Mouse (Mus musculus): ENCODE measurements around the gene Cmip. TPM values are rescaled to one million over a fixed set of nuclear protein-coding genes. Genes with fewer than 3 reads are reported as not detected.
A peak's percentile ranks its signal among the peaks of the same experiment; 100 is the strongest.

Cmip gene
- polyA plus RNA-seq, 1 experiment from 2014 or later = 21.6 TPM

GRCm38 (mm10) chr8:117328758-117329157 is 71.9 kb downstream of the Cmip start:
- ATAC-seq (ENCODE audit: insufficient number of reproducible peaks, insufficient read depth, low FRiP score, low read depth) = no peak
- WGBS = 62% methylated on average over 9 of the region's 9 CpGs
- H3K9me3 ChIP-seq (ENCODE audit: control insufficient read depth, low read depth, low read length) = no peaks in the 10 kb centered on the region
- no peak overlapping the region for H3K9ac ChIP-seq (replicated peaks; ENCODE audit: low read depth, low read length)
- H3K27ac ChIP-seq (ENCODE audit: low read length) = peak overlapping the region; percentile 48; the same call in 1 of the 2 replicates
- peaks cover 41% of the 10 kb centered on the region for H3K4me1 ChIP-seq (ENCODE audit: control insufficient read depth, insufficient read depth, low read length)
- H3K36me3 ChIP-seq (ENCODE audit: control insufficient read depth, insufficient read depth, low read length) = no peaks in the 10 kb centered on the region
- no peak overlapping the region for H3K4me3 ChIP-seq (ENCODE audit: low read depth, low read length)
- no peak overlapping the region for H3K4me2 ChIP-seq (replicated peaks; ENCODE audit: low read depth, low read length)
- H3K27me3 ChIP-seq (ENCODE audit: control insufficient read depth, insufficient read depth, low read length) = no peaks in the 10 kb centered on the region

GRCm38 (mm10) chr8:117329167-117329566 is 72.3 kb downstream of the Cmip start:
- Histone ChIP-seq H3K27ac (ENCODE audit: low read length) (peak overlapping the region; percentile 48; the same call in 1 of the 2 replicates), H3K4me2 (replicated peaks; ENCODE audit: low read depth, low read length) (no peak overlapping the region), H3K36me3 (ENCODE audit: control insufficient read depth, insufficient read depth, low read length) (no peaks in the 10 kb centered on the region), H3K9me3 (ENCODE audit: control insufficient read depth, low read depth, low read length) (no peaks in the 10 kb centered on the region), H3K27me3 (ENCODE audit: control insufficient read depth, insufficient read depth, low read length) (no peaks in the 10 kb centered on the region), H3K4me1 (ENCODE audit: control insufficient read depth, insufficient read depth, low read length) (peaks cover 44% of the 10 kb centered on the region), H3K9ac (replicated peaks; ENCODE audit: low read depth, low read length) (no peak overlapping the region), H3K4me3 (ENCODE audit: low read depth, low read length) (no peak overlapping the region)
- 63% methylated on average over 9 of the region's 9 CpGs for WGBS
- ATAC-seq (ENCODE audit: insufficient number of reproducible peaks, insufficient read depth, low FRiP score, low read depth) = no peak

GRCm38 (mm10) chr8:117329903-117330302 is 73.0 kb downstream of the Cmip start:
- no peaks in the 10 kb centered on the region for H3K36me3 ChIP-seq (ENCODE audit: control insufficient read depth, insufficient read depth, low read length)
- H3K4me3 ChIP-seq (ENCODE audit: low read depth, low read length) = no peak overlapping the region
- WGBS = 26% methylated on average over 2 of the region's 2 CpGs
- no peak for ATAC-seq (ENCODE audit: insufficient number of reproducible peaks, insufficient read depth, low FRiP score, low read depth)
- no peak overlapping the region for H3K4me2 ChIP-seq (replicated peaks; ENCODE audit: low read depth, low read length)
- H3K27ac ChIP-seq (ENCODE audit: low read length) = no peak overlapping the region
- H3K4me1 ChIP-seq (ENCODE audit: control insufficient read depth, insufficient read depth, low read length) = peaks cover 51% of the 10 kb centered on the region
- H3K27me3 ChIP-seq (ENCODE audit: control insufficient read depth, insufficient read depth, low read length) = no peaks in the 10 kb centered on the region
- no peak overlapping the region for H3K9ac ChIP-seq (replicated peaks; ENCODE audit: low read depth, low read length)
- no peaks in the 10 kb centered on the region for H3K9me3 ChIP-seq (ENCODE audit: control insufficient read depth, low read depth, low read length)

- Histone ChIP-seq H3K9ac (replicated peaks; ENCODE audit: low read depth, low read length) (no peak overlapping the region), H3K4me3 (ENCODE audit: low read depth, low read length) (no peak overlapping the region), H3K4me1 (ENCODE audit: control insufficient read depth, insufficient read depth, low read length) (peaks cover 55% of the 10 kb centered on the region), H3K4me2 (replicated peaks; ENCODE audit: low read depth, low read length) (no peak overlapping the region), H3K27me3 (ENCODE audit: control insufficient read depth, insufficient read depth, low read length) (no peaks in the 10 kb centered on the region), H3K9me3 (ENCODE audit: control insufficient read depth, low read depth, low read length) (no peaks in the 10 kb centered on the region), H3K27ac (ENCODE audit: low read length) (no peak overlapping the region; the same call in 1 of the 2 replicates), H3K36me3 (ENCODE audit: control insufficient read depth, insufficient read depth, low read length) (no peaks in the 10 kb centered on the region)
- 75% methylated on average over 27 of the region's 27 CpGs for WGBS
- ATAC-seq (ENCODE audit: insufficient number of reproducible peaks, insufficient read depth, low FRiP score, low read depth) = no peak
These were observed 75.6 kb downstream of the Cmip start for GRCm38 (mm10) chr8:117332229-117333010.

- Histone ChIP-seq H3K4me2 (replicated peaks; ENCODE audit: low read depth, low read length) (no peak overlapping the region), H3K36me3 (ENCODE audit: control insufficient read depth, insufficient read depth, low read length) (no peaks in the 10 kb centered on the region), H3K4me1 (ENCODE audit: control insufficient read depth, insufficient read depth, low read length) (peaks cover 56% of the 10 kb centered on the region), H3K27ac (ENCODE audit: low read length) (peak overlapping the region; percentile 87), H3K9ac (replicated peaks; ENCODE audit: low read depth, low read length) (no peak overlapping the region), H3K4me3 (ENCODE audit: low read depth, low read length) (no peak overlapping the region), H3K27me3 (ENCODE audit: control insufficient read depth, insufficient read depth, low read length) (no peaks in the 10 kb centered on the region), H3K9me3 (ENCODE audit: control insufficient read depth, low read depth, low read length) (no peaks in the 10 kb centered on the region)
- ATAC-seq (ENCODE audit: insufficient number of reproducible peaks, insufficient read depth, low FRiP score, low read depth) = peak; percentile 3; the same call in 1 of the 2 replicates
- 52% methylated on average over 6 of the region's 6 CpGs for WGBS
These were observed 76.8 kb downstream of the Cmip start for GRCm38 (mm10) chr8:117333619-117334018.

GRCm38 (mm10) chr8:117334058-117334747 is 77.3 kb downstream of the Cmip start:
- Histone ChIP-seq H3K4me2 (replicated peaks; ENCODE audit: low read depth, low read length) (no peak overlapping the region; the same call in 1 of the 2 replicates), H3K9me3 (ENCODE audit: control insufficient read depth, low read depth, low read length) (no peaks in the 10 kb centered on the region), H3K9ac (replicated peaks; ENCODE audit: low read depth, low read length) (no peak overlapping the region; the same call in 1 of the 2 replicates), H3K36me3 (ENCODE audit: control insufficient read depth, insufficient read depth, low read length) (no peaks in the 10 kb centered on the region), H3K4me3 (ENCODE audit: low read depth, low read length) (no peak overlapping the region), H3K27me3 (ENCODE audit: control insufficient read depth, insufficient read depth, low read length) (no peaks in the 10 kb centered on the region), H3K4me1 (ENCODE audit: control insufficient read depth, insufficient read depth, low read length) (peaks cover 56% of the 10 kb centered on the region), H3K27ac (ENCODE audit: low read length) (peak overlapping the region; percentile 87)
- 32% methylated on average over 10 of the region's 10 CpGs for WGBS
- ATAC-seq (ENCODE audit: insufficient number of reproducible peaks, insufficient read depth, low FRiP score, low read depth) = peak; percentile 70

GRCm38 (mm10) chr8:117334748-117335393 is 78.0 kb downstream of the Cmip start:
- Histone ChIP-seq H3K9me3 (ENCODE audit: control insufficient read depth, low read depth, low read length) (no peaks in the 10 kb centered on the region), H3K4me3 (ENCODE audit: low read depth, low read length) (no peak overlapping the region), H3K4me1 (ENCODE audit: control insufficient read depth, insufficient read depth, low read length) (peaks cover 59% of the 10 kb centered on the region), H3K27me3 (ENCODE audit: control insufficient read depth, insufficient read depth, low read length) (no peaks in the 10 kb centered on the region), H3K4me2 (replicated peaks; ENCODE audit: low read depth, low read length) (peak overlapping the region; percentile 8), H3K9ac (replicated peaks; ENCODE audit: low read depth, low read length) (no peak overlapping the region; the same call in 1 of the 2 replicates), H3K36me3 (ENCODE audit: control insufficient read depth, insufficient read depth, low read length) (no peaks in the 10 kb centered on the region), H3K27ac (ENCODE audit: low read length) (peak overlapping the region; percentile 87)
- WGBS = 36% methylated on average over 14 of the region's 14 CpGs
- ATAC-seq (ENCODE audit: insufficient number of reproducible peaks, insufficient read depth, low FRiP score, low read depth) = peak; percentile 31; the same call in 1 of the 2 replicates

GRCm38 (mm10) chr8:117335423-117335822 is 78.6 kb downstream of the Cmip start:
- Histone ChIP-seq H3K27me3 (ENCODE audit: control insufficient read depth, insufficient read depth, low read length) (no peaks in the 10 kb centered on the region), H3K4me1 (ENCODE audit: control insufficient read depth, insufficient read depth, low read length) (peaks cover 63% of the 10 kb centered on the region), H3K4me2 (replicated peaks; ENCODE audit: low read depth, low read length) (peak overlapping the region; percentile 8; the same call in 1 of the 2 replicates), H3K9ac (replicated peaks; ENCODE audit: low read depth, low read length) (no peak overlapping the region), H3K9me3 (ENCODE audit: control insufficient read depth, low read depth, low read length) (no peaks in the 10 kb centered on the region), H3K27ac (ENCODE audit: low read length) (peak overlapping the region; percentile 87), H3K4me3 (ENCODE audit: low read depth, low read length) (no peak overlapping the region), H3K36me3 (ENCODE audit: control insufficient read depth, insufficient read depth, low read length) (no peaks in the 10 kb centered on the region)
- ATAC-seq (ENCODE audit: insufficient number of reproducible peaks, insufficient read depth, low FRiP score, low read depth) = no peak
- WGBS = 59% methylated on average over 8 of the region's 8 CpGs

Data from stomach, embryonic 14.5 days (tissue).